Mouse (Mus musculus): ENCODE measurements around the gene BC048562.

DNA sequence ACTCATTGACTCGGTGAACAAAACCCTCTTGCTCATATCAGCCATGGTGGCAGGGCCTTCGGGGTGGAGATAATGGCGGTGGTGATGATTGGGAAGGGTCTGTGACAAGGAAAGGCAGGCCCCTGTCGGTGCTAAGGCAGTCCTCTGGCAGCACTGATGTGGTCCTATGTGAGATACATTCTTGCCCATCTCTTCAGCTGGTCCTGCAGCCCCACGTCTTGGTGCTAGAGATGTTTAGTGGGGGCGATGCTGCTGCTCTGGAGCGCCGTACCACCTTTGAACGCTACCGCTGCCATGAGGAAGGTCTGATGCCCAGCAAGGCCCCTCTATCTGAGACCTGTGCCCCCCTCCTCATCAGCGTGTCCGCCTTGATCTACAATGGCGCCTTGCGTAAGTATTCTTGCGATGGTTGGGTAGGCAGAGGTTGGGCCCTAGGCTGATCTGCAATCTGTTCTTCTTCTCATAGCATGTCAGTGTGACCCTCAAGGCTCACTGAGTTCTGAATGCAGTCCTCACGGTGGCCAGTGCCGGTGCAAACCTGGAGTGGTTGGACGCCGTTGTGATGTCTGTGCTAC is 49.1 kb downstream of the BC048562 start:
- TF ChIP-seq CTCF (IDR thresholded peaks at IDR 0.05; ENCODE audit: borderline replicate concordance, control insufficient read depth, extremely low read depth, insufficient read depth, low read length, poor library complexity) = no peak
- no peak for TF ChIP-seq POLR2A (IDR thresholded peaks at IDR 0.05; ENCODE audit: control insufficient read depth, extremely low read depth, insufficient read depth, low read length, poor library complexity)

Data from thymus, adult 2 months (tissue).